11 mouse cellular contexts compared by ENCODE assay signal in the genomic region with DNA sequence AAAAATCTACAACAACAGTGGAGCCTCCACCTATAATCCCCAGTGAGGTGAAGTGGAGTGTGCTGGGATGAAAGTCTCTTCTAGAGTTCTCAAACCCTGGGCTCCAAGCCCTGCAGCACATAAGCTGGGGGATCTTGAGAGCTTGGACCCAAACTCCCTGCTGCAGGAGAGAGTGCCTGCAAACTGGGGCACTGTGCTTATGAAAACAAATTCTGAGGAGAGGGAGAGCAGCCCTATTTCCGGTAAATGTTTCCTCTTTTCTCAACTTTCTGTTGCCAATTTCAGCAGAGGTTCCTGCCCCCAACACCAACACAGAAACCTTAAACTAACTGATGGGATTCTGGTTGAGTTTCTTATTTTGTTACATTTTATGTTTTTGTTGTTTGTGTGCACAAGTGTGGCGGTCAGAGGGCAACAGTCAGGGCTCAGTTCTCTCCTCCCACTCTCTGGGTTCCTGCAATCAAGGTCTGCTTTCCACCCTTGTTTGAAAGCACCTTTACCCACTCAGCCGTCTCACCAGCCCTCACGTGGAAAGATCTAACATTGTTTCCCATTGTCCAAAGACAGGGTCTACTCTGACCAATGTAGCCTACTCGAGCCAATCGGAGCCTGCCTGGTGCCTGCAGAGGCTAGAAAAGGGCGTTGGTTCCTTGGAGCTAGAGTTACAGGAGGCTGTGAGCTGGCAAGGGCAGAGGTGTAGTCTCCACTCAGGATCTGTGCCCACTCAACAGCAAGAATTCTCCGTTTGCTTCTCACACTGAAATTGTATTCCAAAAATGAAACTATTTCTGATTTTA. TPM values are rescaled to one million over a fixed set of nuclear protein-coding genes. Genes with fewer than 3 reads are reported as not detected.
DNase-seq lines count a peak whose midpoint lies in the region; ATAC-seq and TF ChIP-seq lines count a peak whose summit lies in the region.
"Had no signal": no experiment of that assay in that cellular context is flagged by ENCODE, and none has a peak within 500 bp of the region (broad histone marks: within the 10 kb centered on the region; RNA-seq: fewer than 3 reads in every experiment).

No protein-coding gene starts in this region.

- TF ChIP-seq CTCF in layer of hippocampus, adult 2 months (conservative IDR thresholded peaks at IDR 0.05) = no peak
- TF ChIP-seq CTCF in MEL (IDR thresholded peaks at IDR 0.05 in 2 of 3, conservative IDR thresholded peaks at IDR 0.05 in 1 of 3; ENCODE audit: control insufficient read depth in 1 of 3, insufficient read depth in 1 of 3, low read depth in 2 of 3, low read length in 3 of 3, poor library complexity in 1 of 3, severe bottlenecking in 1 of 3) = no peak
- no peak for TF ChIP-seq CTCF in kidney, postnatal 0 days (IDR thresholded peaks at IDR 0.05; ENCODE audit: low read depth)

- TF ChIP-seq RAD21 in MEL (IDR thresholded peaks at IDR 0.05; ENCODE audit: low read depth, low read length) = no peak

- peaks cover 7 to 25% of the 10 kb centered on the region in 2 experiments; a peak in 3 of 4 replicates for H3K4me1 ChIP-seq in MEL (ENCODE audit: control insufficient read depth in 1 of 2, insufficient read depth in 2 of 2, low read length in 2 of 2)
- 0 out of 2 replicates have a peak, but pooled peaks cover 7% of the 10 kb centered on the region for H3K4me1 ChIP-seq in kidney, postnatal 0 days (replicated peaks; ENCODE audit: insufficient read depth, low read length)
- H3K4me1 ChIP-seq in stomach, embryonic 16.5 days (ENCODE audit: control insufficient read depth, insufficient read depth, low read length) = peaks cover 13% of the 10 kb centered on the region

- H3K4me2 ChIP-seq in kidney, postnatal 0 days (ENCODE audit: low read length) = no peak overlapping the region
- no peak overlapping the region for H3K4me2 ChIP-seq in stomach, embryonic 16.5 days (ENCODE audit: low read depth, low read length)
- H3K4me2 ChIP-seq: hindbrain, embryonic 15.5 days had no signal

- peak; percentile 33 to 43; a peak in 1 of 4 replicates for TF ChIP-seq POLR2A in MEL (IDR thresholded peaks at IDR 0.05; ENCODE audit: control insufficient read depth in 1 of 2, insufficient read depth in 1 of 2, low read depth in 1 of 2, low read length in 2 of 2, poor library complexity in 1 of 2)

- ATAC-seq in kidney, postnatal 0 days (replicated peaks; ENCODE audit: low FRiP score, low read depth) = no peak
- no peak for ATAC-seq in stomach, embryonic 16.5 days (ENCODE audit: insufficient read depth, low FRiP score)
- ATAC-seq: forebrain, embryonic 16.5 days had no signal

- H3K36me3 ChIP-seq in MEL (ENCODE audit: control insufficient read depth in 1 of 2, insufficient read depth in 2 of 2, low read length in 2 of 2) = peaks cover 0 to 20% of the 10 kb centered on the region in 2 experiments; a peak in 2 of 4 replicates
- H3K36me3 ChIP-seq in kidney, postnatal 0 days (ENCODE audit: insufficient read depth, low read length) = 0 out of 2 replicates have a peak, but pooled peaks cover under 1% of the 10 kb centered on the region
- 0 out of 2 replicates have a peak, but pooled peaks cover under 1% of the 10 kb centered on the region for H3K36me3 ChIP-seq in stomach, embryonic 16.5 days (ENCODE audit: control insufficient read depth, insufficient read depth, low read length)

- peaks cover 20% of the 10 kb centered on the region for H3K79me2 ChIP-seq in MEL (ENCODE audit: control insufficient read depth, insufficient read depth, low read length, poor library complexity)

- peak overlapping the region; percentile 53 for H3K9ac ChIP-seq in MEL (ENCODE audit: control insufficient read depth, low read depth, low read length, poor library complexity, severe bottlenecking)
- H3K9ac ChIP-seq in kidney, postnatal 0 days (ENCODE audit: low read depth, low read length) = no peak overlapping the region
- peak overlapping the region; percentile 46; the same call in 1 of the 2 replicates for H3K9ac ChIP-seq in stomach, embryonic 16.5 days (ENCODE audit: low read length)
- H3K9ac ChIP-seq: hindbrain, embryonic 15.5 days had no signal

- no peaks in the 10 kb centered on the region for H3K27me3 ChIP-seq in MEL (ENCODE audit: control insufficient read depth in 1 of 2, insufficient read depth in 2 of 2, low read length in 2 of 2)
- H3K27me3 ChIP-seq in kidney, postnatal 0 days (ENCODE audit: insufficient read depth, low read length) = no peaks in the 10 kb centered on the region
- no peaks in the 10 kb centered on the region for H3K27me3 ChIP-seq in stomach, embryonic 16.5 days (ENCODE audit: control insufficient read depth, insufficient read depth, low read length)
- H3K27me3 ChIP-seq: hindbrain, embryonic 15.5 days had no signal

- TF ChIP-seq EP300 in MEL (IDR thresholded peaks at IDR 0.05; ENCODE audit: low read depth in 1 of 2, low read length in 2 of 2) = peak in 1 of 2 experiments; percentile 40; a peak in 1 of 4 replicates

- no peak for DNase-seq in layer of hippocampus, adult 2 months (ENCODE audit: low spot score in 2 of 2)
- no peak for DNase-seq in layer of hippocampus, adult 18-20 months (ENCODE audit: low spot score in 2 of 2)
- DNase-seq in MEL (ENCODE audit: low read depth, low spot score) = peak; percentile 74
- DNase-seq in kidney, postnatal 0 days (ENCODE audit: low spot score) = peak; percentile 22
- DNase-seq in embryo, embryonic 10.5 days (ENCODE audit: low spot score) = no peak
- no peak for DNase-seq in cerebellum, postnatal 25 days
- DNase-seq: cerebellum, postnatal 14 days had no signal

- H3K27ac ChIP-seq in layer of hippocampus, adult 2 months = 0 out of 2 replicates have a peak overlapping the region, but pooled peaks have one; percentile 28
- H3K27ac ChIP-seq in MEL (ENCODE audit: control insufficient read depth, low read depth, low read length) = peak overlapping the region; percentile 76
- peak overlapping the region; percentile 67 for H3K27ac ChIP-seq in kidney, postnatal 0 days
- H3K27ac ChIP-seq in stomach, embryonic 16.5 days (ENCODE audit: low read length) = no peak overlapping the region
- H3K27ac ChIP-seq: hindbrain, embryonic 15.5 days had no signal

- H3K9me3 ChIP-seq in MEL (replicated peaks; ENCODE audit: insufficient read depth, low read length) = no peaks in the 10 kb centered on the region
- H3K9me3 ChIP-seq in kidney, postnatal 0 days (replicated peaks; ENCODE audit: low read length) = no peaks in the 10 kb centered on the region
- H3K9me3 ChIP-seq in stomach, embryonic 16.5 days (replicated peaks; ENCODE audit: control insufficient read depth, low read length) = no peaks in the 10 kb centered on the region
- H3K9me3 ChIP-seq: hindbrain, embryonic 15.5 days had no signal

- H3K4me3 ChIP-seq in layer of hippocampus, adult 2 months = no peak overlapping the region
- peak overlapping the region; percentile 41 to 69 for H3K4me3 ChIP-seq in MEL (ENCODE audit: control insufficient read depth in 1 of 2, insufficient read depth in 1 of 2, low read depth in 2 of 2, low read length in 2 of 2)
- H3K4me3 ChIP-seq in kidney, postnatal 0 days (replicated peaks; ENCODE audit: low read depth, low read length) = no peak overlapping the region
- H3K4me3 ChIP-seq in stomach, embryonic 16.5 days (replicated peaks; ENCODE audit: low read length) = no peak overlapping the region
- H3K4me3 ChIP-seq: hindbrain, embryonic 15.5 days had no signal

- WGBS in kidney, postnatal 0 days = 29% methylated on average over 8 of the region's 8 CpGs
- 54% methylated on average over 8 of the region's 8 CpGs for WGBS in stomach, embryonic 16.5 days

RNA-seq across cellular contexts. Expression of a gene that starts 2.4 kb away (rescaled TPM):
- 100 to 1,000 TPM; 478 to 493 TPM for total RNA-seq in layer of hippocampus, adult 2 months (2021)
- total RNA-seq in layer of hippocampus, adult 18-20 months (2021) = 100 to 1,000 TPM; 518 to 519 TPM
- total RNA-seq in MEL (2012; rRNA removed) = 983 and 1,061 TPM in 2 replicates
- 1,000 to 10,000 TPM in 1 of 2 experiments, not detected in 1; 1,528 TPM for polyA plus RNA-seq in MEL (2012; ENCODE audit: insufficient read depth in 1 of 2, insufficient read length in 2 of 2, low read depth in 1 of 2, low replicate concordance in 2 of 2, missing spikeins in 1 of 2)
- polyA plus RNA-seq in kidney, postnatal 0 days (2015; fragmentation: Nextera tagmentation; extraction: Ambion mirVana) = 1,422 and 1,480 TPM in 2 replicates
- 1,560 and 1,582 TPM in 2 replicates for polyA plus RNA-seq in stomach, embryonic 16.5 days (2015; fragmentation: Nextera tagmentation; extraction: Ambion mirVana)

RNA-seq across cellular contexts. Expression of a gene that starts 10.7 kb away (rescaled TPM):
- 1 to 10 TPM; 1.9 to 2.5 TPM for total RNA-seq in layer of hippocampus, adult 2 months (2021)
- total RNA-seq in layer of hippocampus, adult 18-20 months (2021) = 1 to 10 TPM; 2.2 to 3.0 TPM
- total RNA-seq in MEL (2012; rRNA removed) = not detected in 2 replicates
- under 1 TPM in 1 of 2 experiments, not detected in 1; 0.39 TPM for polyA plus RNA-seq in MEL (2012; ENCODE audit: insufficient read depth in 1 of 2, insufficient read length in 2 of 2, low read depth in 1 of 2, low replicate concordance in 2 of 2, missing spikeins in 1 of 2)
- 4.0 and 4.6 TPM in 2 replicates for polyA plus RNA-seq in kidney, postnatal 0 days (2015; fragmentation: Nextera tagmentation; extraction: Ambion mirVana)
- polyA plus RNA-seq in stomach, embryonic 16.5 days (2015; fragmentation: Nextera tagmentation; extraction: Ambion mirVana) = 0.65 and 8.4 TPM in 2 replicates
- polyA plus RNA-seq: forebrain, embryonic 16.5 days had no signal

RNA-seq across cellular contexts. Expression of a gene that starts 19.0 kb away (rescaled TPM):
- total RNA-seq in layer of hippocampus, adult 2 months (2021) = 1 to 10 TPM; 2.7 to 5.3 TPM
- total RNA-seq in layer of hippocampus, adult 18-20 months (2021) = 1 to 10 TPM; 3.3 to 3.6 TPM
- total RNA-seq in MEL (2012; rRNA removed) = 0.42 and 0.59 TPM in 2 replicates
- 1 to 10 TPM in 1 of 2 experiments, not detected in 1; 1.1 TPM for polyA plus RNA-seq in MEL (2012; ENCODE audit: insufficient read depth in 1 of 2, insufficient read length in 2 of 2, low read depth in 1 of 2, low replicate concordance in 2 of 2, missing spikeins in 1 of 2)
- 0.09 TPM in 1 of 2 replicates, not detected in the other for polyA plus RNA-seq in kidney, postnatal 0 days (2015; fragmentation: Nextera tagmentation; extraction: Ambion mirVana)
- not detected in 2 replicates for polyA plus RNA-seq in stomach, embryonic 16.5 days (2015; fragmentation: Nextera tagmentation; extraction: Ambion mirVana)
- polyA plus RNA-seq: forebrain, embryonic 16.5 days; limb, embryonic 11.5 days had no signal

RNA-seq across cellular contexts. Expression of a gene that starts 19.8 kb away (rescaled TPM):
- 10 to 100 TPM; 49.4 to 54.3 TPM for total RNA-seq in layer of hippocampus, adult 2 months (2021)
- total RNA-seq in layer of hippocampus, adult 18-20 months (2021) = 10 to 100 TPM; 42.7 to 51.6 TPM
- total RNA-seq in MEL (2012; rRNA removed) = not detected in 2 replicates
- polyA plus RNA-seq in MEL (2012; ENCODE audit: insufficient read depth in 1 of 2, insufficient read length in 2 of 2, low read depth in 1 of 2, low replicate concordance in 2 of 2, missing spikeins in 1 of 2) = not detected
- 0.61 and 0.89 TPM in 2 replicates for polyA plus RNA-seq in kidney, postnatal 0 days (2015; fragmentation: Nextera tagmentation; extraction: Ambion mirVana)
- 0.05 and 0.12 TPM in 2 replicates for polyA plus RNA-seq in stomach, embryonic 16.5 days (2015; fragmentation: Nextera tagmentation; extraction: Ambion mirVana)

RNA-seq across cellular contexts. Expression of a gene that starts 25.6 kb away (rescaled TPM):
- total RNA-seq in layer of hippocampus, adult 2 months (2021) = 10 to 100 TPM; 68.4 to 76.3 TPM
- 10 to 100 TPM; 63.3 to 71.2 TPM for total RNA-seq in layer of hippocampus, adult 18-20 months (2021)
- 79.8 and 86.9 TPM in 2 replicates for total RNA-seq in MEL (2012; rRNA removed)
- polyA plus RNA-seq in MEL (2012; ENCODE audit: insufficient read depth in 1 of 2, insufficient read length in 2 of 2, low read depth in 1 of 2, low replicate concordance in 2 of 2, missing spikeins in 1 of 2) = 100 to 1,000 TPM in 1 of 2 experiments, not detected in 1; 217 TPM
- 83.7 and 86.6 TPM in 2 replicates for polyA plus RNA-seq in kidney, postnatal 0 days (2015; fragmentation: Nextera tagmentation; extraction: Ambion mirVana)
- 102 and 114 TPM in 2 replicates for polyA plus RNA-seq in stomach, embryonic 16.5 days (2015; fragmentation: Nextera tagmentation; extraction: Ambion mirVana)

Comparison
In these comparisons a context has a peak if more than half of its experiments do, and no peak if none do; other contexts are left out.
1. DNase-seq: peak in MEL (single experiment) and kidney, postnatal 0 days (single experiment); none in layer of hippocampus, adult 2 months (0 of 2), layer of hippocampus, adult 18-20 months (0 of 2), embryo, embryonic 10.5 days (single experiment) and cerebellum, postnatal 25 days (0 of 2).
2. H3K4me3 ChIP-seq: peak in MEL (2 of 2); none in layer of hippocampus, adult 2 months (single experiment), kidney, postnatal 0 days (single experiment) and stomach, embryonic 16.5 days (single experiment).